Mouse (Mus musculus): ENCODE results near the gene Klhl22. TPM values are rescaled to one million over a fixed set of nuclear protein-coding genes. Genes with fewer than 3 reads are reported as not detected.

Gene Klhl22
- polyA plus RNA-seq (2014; fragmentation: Nextera tagmentation; extraction: Ambion mirVana) = 38.7 and 39.5 TPM in 2 replicates

DNA sequence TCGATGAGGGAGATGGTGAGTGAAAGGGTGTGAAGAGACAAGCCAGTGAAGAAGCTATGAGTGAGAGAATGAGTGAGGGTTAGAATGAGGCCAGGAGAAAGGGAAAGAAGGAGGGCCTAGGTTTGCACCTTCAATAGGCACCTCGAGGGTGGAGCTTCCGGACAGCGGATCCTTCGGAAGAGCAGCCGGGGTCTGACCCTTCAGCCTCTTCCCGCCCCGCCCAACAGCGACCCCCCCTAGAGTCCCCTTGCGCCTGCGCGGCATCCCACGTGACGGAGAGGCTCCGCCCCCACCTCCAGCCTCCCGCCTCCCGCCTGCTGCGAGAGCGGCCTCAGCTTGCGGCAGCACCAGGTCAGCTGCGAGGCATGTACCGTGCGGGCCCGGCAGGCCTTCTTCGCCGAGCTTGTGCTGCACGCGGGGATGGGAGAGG lies at the start of gene Klhl22:
Gene Klhl22, plus strand, starts transcription at position 275 of the 430 bp plus-strand sequence.
- DNase-seq (ENCODE audit: low spot score, missing footprints) (peak; percentile 99), ATAC-seq (ENCODE audit: low FRiP score) (peak; percentile 96)
- Histone ChIP-seq H3K27ac (ENCODE audit: low read depth, low read length) (no peak within 1 kb of the TSS), H3K36me3 (ENCODE audit: control insufficient read depth, insufficient read depth, low read length) (no peaks in the 10 kb centered on the region), H3K27me3 (ENCODE audit: control insufficient read depth, insufficient read depth, low read length) (no peaks in the 10 kb centered on the region), H3K4me1 (ENCODE audit: control insufficient read depth, insufficient read depth, low read length) (peaks cover 8% of the 10 kb centered on the region), H3K4me3 (ENCODE audit: low read depth, low read length) (peak within 1 kb of the TSS; percentile 60), H3K9me3 (ENCODE audit: control insufficient read depth, low read length) (no peaks in the 10 kb centered on the region), H3K4me2 (peak within 1 kb of the TSS; percentile 89), H3K9ac (ENCODE audit: low read length) (peak within 1 kb of the TSS; percentile 89)
- WGBS = 2% methylated on average over 24 of the region's 28 CpGs

DNA sequence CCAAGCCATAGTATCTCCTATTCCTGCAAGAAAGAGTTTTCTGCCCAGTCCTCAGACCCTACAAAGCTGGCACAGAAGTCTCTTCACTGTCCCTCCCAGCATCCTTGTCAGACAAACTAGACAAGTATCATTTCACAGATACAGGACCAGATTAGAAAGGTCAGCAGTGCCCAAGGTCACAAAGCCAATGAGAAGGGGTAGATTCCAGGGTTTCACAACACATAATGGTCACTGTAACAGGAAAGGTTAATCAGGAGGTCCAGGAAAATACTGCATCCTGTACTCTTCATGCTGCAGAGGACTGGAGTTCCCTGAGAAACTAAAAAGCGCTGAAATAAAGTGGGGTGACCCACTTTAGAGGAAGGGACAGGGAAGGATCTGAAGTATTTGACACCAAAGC lies 41.6 kb upstream of the Klhl22 start:
- H3K4me1 ChIP-seq (ENCODE audit: control insufficient read depth, insufficient read depth, low read length) = peaks cover 11% of the 10 kb centered on the region
- DNase-seq (ENCODE audit: low spot score, missing footprints) (no peak), ATAC-seq (ENCODE audit: low FRiP score) (no peak)
- H3K4me2 ChIP-seq = no peak overlapping the region
- no peaks in the 10 kb centered on the region for H3K36me3 ChIP-seq (ENCODE audit: control insufficient read depth, insufficient read depth, low read length)
- H3K9ac ChIP-seq (ENCODE audit: low read length) = no peak overlapping the region
- no peaks in the 10 kb centered on the region for H3K27me3 ChIP-seq (ENCODE audit: control insufficient read depth, insufficient read depth, low read length)
- no peak overlapping the region for H3K27ac ChIP-seq (ENCODE audit: low read depth, low read length)
- WGBS = 93% methylated on average over 1 of the region's 1 CpGs
- no peak overlapping the region for H3K4me3 ChIP-seq (ENCODE audit: low read depth, low read length)
- no peaks in the 10 kb centered on the region for H3K9me3 ChIP-seq (ENCODE audit: control insufficient read depth, low read length)

DNA sequence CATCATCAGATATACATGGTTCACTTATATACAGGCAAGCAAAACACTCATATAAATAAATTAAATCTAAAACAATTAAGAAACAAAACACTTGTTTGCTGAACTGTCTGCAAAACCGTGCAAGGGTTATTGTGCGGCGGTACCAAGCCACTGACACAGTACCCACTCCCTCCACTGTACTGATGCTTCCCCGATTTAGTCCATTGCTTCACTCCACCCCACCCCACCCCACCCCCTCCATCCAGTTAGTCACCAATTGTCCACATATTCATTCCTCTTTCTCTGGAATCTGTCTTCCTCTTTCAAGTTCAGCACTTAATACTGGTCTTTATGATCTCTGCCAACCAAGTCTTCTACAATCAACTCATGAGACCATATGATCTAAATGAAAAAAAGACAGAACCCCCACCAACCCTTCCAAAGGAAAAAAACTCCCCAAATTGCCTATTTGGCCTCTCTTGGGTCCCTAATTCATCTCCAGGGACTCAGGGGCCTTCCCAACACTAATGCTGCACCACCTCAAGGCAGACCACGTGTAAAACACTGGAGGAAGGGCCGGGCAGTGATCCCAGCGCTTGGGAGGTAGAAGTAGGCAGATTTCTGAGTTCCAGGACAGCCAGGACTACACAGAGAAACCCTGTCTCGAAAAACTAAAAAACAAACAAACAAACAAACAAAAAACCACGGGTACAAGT lies 38.2 kb upstream of the Klhl22 start:
- H3K36me3 ChIP-seq (ENCODE audit: control insufficient read depth, insufficient read depth, low read length) = no peaks in the 10 kb centered on the region
- no peaks in the 10 kb centered on the region for H3K27me3 ChIP-seq (ENCODE audit: control insufficient read depth, insufficient read depth, low read length)
- ATAC-seq (ENCODE audit: low FRiP score) (no peak), DNase-seq (ENCODE audit: low spot score, missing footprints) (no peak)
- H3K4me3 ChIP-seq (ENCODE audit: low read depth, low read length) = peak overlapping the region; percentile 59; the same call in 1 of the 2 replicates
- no peak overlapping the region for H3K27ac ChIP-seq (ENCODE audit: low read depth, low read length)
- peak overlapping the region; percentile 83 for H3K4me2 ChIP-seq
- H3K9me3 ChIP-seq (ENCODE audit: control insufficient read depth, low read length) = no peaks in the 10 kb centered on the region
- peak overlapping the region; percentile 85; the same call in 1 of the 2 replicates for H3K9ac ChIP-seq (ENCODE audit: low read length)
- WGBS = 72% methylated on average over 9 of the region's 9 CpGs
- peaks cover 11% of the 10 kb centered on the region for H3K4me1 ChIP-seq (ENCODE audit: control insufficient read depth, insufficient read depth, low read length)

- Histone ChIP-seq H3K36me3 (ENCODE audit: control insufficient read depth, insufficient read depth, low read length) (no peaks in the 10 kb centered on the region), H3K4me3 (ENCODE audit: low read depth, low read length) (peak overlapping the region; percentile 59), H3K4me1 (ENCODE audit: control insufficient read depth, insufficient read depth, low read length) (peaks cover 11% of the 10 kb centered on the region), H3K27ac (ENCODE audit: low read depth, low read length) (peak overlapping the region; percentile 40; the same call in 1 of the 2 replicates), H3K27me3 (ENCODE audit: control insufficient read depth, insufficient read depth, low read length) (no peaks in the 10 kb centered on the region), H3K9me3 (ENCODE audit: control insufficient read depth, low read length) (no peaks in the 10 kb centered on the region), H3K4me2 (peak overlapping the region; percentile 83), H3K9ac (ENCODE audit: low read length) (peak overlapping the region; percentile 85)
- ATAC-seq (ENCODE audit: low FRiP score) (peak; percentile 5; the same call in 1 of the 2 replicates), DNase-seq (ENCODE audit: low spot score, missing footprints) (no peak)
- 10% methylated on average over 10 of the region's 10 CpGs for WGBS
Measured at GRCm38 (mm10) chr16:17721822-17722460, 37.5 kb upstream of the Klhl22 start.

DNA sequence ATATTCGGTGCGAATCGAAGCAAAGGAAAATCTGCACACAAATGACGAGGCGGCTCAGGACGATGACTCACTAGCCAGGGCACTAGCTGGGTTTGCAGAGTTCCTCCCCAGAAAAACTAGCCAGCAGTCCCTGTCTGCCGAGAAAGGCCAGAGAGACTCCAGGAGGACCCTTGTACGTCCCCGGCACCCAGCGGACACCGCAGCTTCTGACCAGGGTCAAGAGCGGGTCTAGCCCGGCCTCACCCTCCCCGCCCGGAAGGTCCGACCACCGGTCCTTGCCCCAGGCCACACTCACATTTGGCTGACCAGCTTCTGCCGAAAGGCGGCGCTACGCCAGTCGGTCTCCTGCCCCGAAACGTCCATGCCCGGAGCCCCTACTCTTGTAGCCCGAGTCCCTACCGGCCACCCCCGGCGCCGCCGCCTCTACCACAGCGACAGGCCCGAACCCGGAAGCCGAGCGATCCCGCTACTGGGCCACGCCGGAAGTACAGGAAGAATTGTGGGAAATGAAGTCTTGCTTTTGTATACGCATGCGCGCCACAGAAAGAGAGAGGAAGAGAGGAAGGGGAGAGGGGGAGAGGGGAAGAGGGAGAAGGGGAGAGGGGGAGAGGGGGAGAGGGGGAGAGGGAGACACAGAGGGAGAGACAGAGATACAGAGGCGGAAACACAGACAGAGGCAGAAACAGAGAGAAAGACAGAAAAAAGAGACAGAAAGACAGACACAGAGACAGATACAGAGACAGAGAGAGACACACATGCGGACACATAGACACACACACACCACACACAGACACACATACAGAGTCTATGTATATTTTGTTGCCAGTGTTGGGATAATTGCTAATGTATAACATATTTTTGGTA lies 36.7 kb upstream of the Klhl22 start:
- Histone ChIP-seq H3K4me3 (ENCODE audit: low read depth, low read length) (peak overlapping the region; percentile 59), H3K9me3 (ENCODE audit: control insufficient read depth, low read length) (no peaks in the 10 kb centered on the region), H3K9ac (ENCODE audit: low read length) (peak overlapping the region; percentile 85), H3K27ac (ENCODE audit: low read depth, low read length) (peak overlapping the region; percentile 40), H3K36me3 (ENCODE audit: control insufficient read depth, insufficient read depth, low read length) (no peaks in the 10 kb centered on the region), H3K4me2 (peak overlapping the region; percentile 83), H3K27me3 (ENCODE audit: control insufficient read depth, insufficient read depth, low read length) (no peaks in the 10 kb centered on the region), H3K4me1 (ENCODE audit: control insufficient read depth, insufficient read depth, low read length) (peaks cover 11% of the 10 kb centered on the region)
- ATAC-seq (ENCODE audit: low FRiP score) = peak; percentile 96
- peak; percentile 99 for DNase-seq (ENCODE audit: low spot score, missing footprints)
- WGBS = 2% methylated on average over 44 of the region's 44 CpGs

GRCm38 (mm10) chr16:17723325-17723626 lies 36.1 kb upstream of the Klhl22 start:
- H3K4me3 ChIP-seq (ENCODE audit: low read depth, low read length) = no peak overlapping the region

GRCm38 (mm10) chr16:17724448-17724847 lies 35.0 kb upstream of the Klhl22 start:
- DNase-seq (ENCODE audit: low spot score, missing footprints) = no peak
- Histone ChIP-seq H3K9me3 (ENCODE audit: control insufficient read depth, low read length) (no peaks in the 10 kb centered on the region), H3K4me1 (ENCODE audit: control insufficient read depth, insufficient read depth, low read length) (peaks cover 11% of the 10 kb centered on the region), H3K27ac (ENCODE audit: low read depth, low read length) (no peak overlapping the region), H3K4me3 (ENCODE audit: low read depth, low read length) (no peak overlapping the region), H3K27me3 (ENCODE audit: control insufficient read depth, insufficient read depth, low read length) (no peaks in the 10 kb centered on the region), H3K36me3 (ENCODE audit: control insufficient read depth, insufficient read depth, low read length) (no peaks in the 10 kb centered on the region), H3K9ac (ENCODE audit: low read length) (no peak overlapping the region), H3K4me2 (no peak overlapping the region)
- ATAC-seq (ENCODE audit: low FRiP score) = no peak
- 93% methylated on average over 3 of the region's 3 CpGs for WGBS

More at GRCm38 (mm10) chr16:17723325-17723626, 36.1 kb upstream of the Klhl22 start:
- no peak overlapping the region for H3K4me2 ChIP-seq
- DNase-seq (ENCODE audit: low spot score, missing footprints) (no peak), ATAC-seq (ENCODE audit: low FRiP score) (no peak)
- H3K36me3 ChIP-seq (ENCODE audit: control insufficient read depth, insufficient read depth, low read length) = no peaks in the 10 kb centered on the region
- H3K4me1 ChIP-seq (ENCODE audit: control insufficient read depth, insufficient read depth, low read length) = peaks cover 11% of the 10 kb centered on the region
- no peak overlapping the region for H3K9ac ChIP-seq (ENCODE audit: low read length)
- no peaks in the 10 kb centered on the region for H3K9me3 ChIP-seq (ENCODE audit: control insufficient read depth, low read length)
- WGBS = 85% methylated on average over 1 of the region's 1 CpGs
- no peaks in the 10 kb centered on the region for H3K27me3 ChIP-seq (ENCODE audit: control insufficient read depth, insufficient read depth, low read length)
- no peak overlapping the region for H3K27ac ChIP-seq (ENCODE audit: low read depth, low read length)

GRCm38 (mm10) chr16:17727179-17727861 lies 32.1 kb upstream of the Klhl22 start:
- no peaks in the 10 kb centered on the region for H3K4me1 ChIP-seq (ENCODE audit: control insufficient read depth, insufficient read depth, low read length)
- 18% methylated on average over 5 of the region's 5 CpGs for WGBS
- no peaks in the 10 kb centered on the region for H3K36me3 ChIP-seq (ENCODE audit: control insufficient read depth, insufficient read depth, low read length)
- no peak overlapping the region for H3K4me2 ChIP-seq
- no peaks in the 10 kb centered on the region for H3K9me3 ChIP-seq (ENCODE audit: control insufficient read depth, low read length)
- ATAC-seq (ENCODE audit: low FRiP score) = no peak
- H3K4me3 ChIP-seq (ENCODE audit: low read depth, low read length) = no peak overlapping the region
- no peak overlapping the region for H3K27ac ChIP-seq (ENCODE audit: low read depth, low read length)
- no peaks in the 10 kb centered on the region for H3K27me3 ChIP-seq (ENCODE audit: control insufficient read depth, insufficient read depth, low read length)
- no peak overlapping the region for H3K9ac ChIP-seq (ENCODE audit: low read length)
- no peak for DNase-seq (ENCODE audit: low spot score, missing footprints)
